Mouse (Mus musculus) bone marrow macrophage, adult 2 months (primary cell): Measurements from ENCODE around the gene Ikbip. TPM values are rescaled to one million over a fixed set of nuclear protein-coding genes. Genes with fewer than 3 reads are reported as not detected.
A peak's percentile ranks its signal among the peaks of the same experiment; 100 is the strongest.

Experiments used
- H3K27ac ChIP-seq: 2 replicates; pipeline ENCODE4 v1.5.1; 2012; ENCODE audit warnings: low read depth, low read length; ENCODE audit not compliant: insufficient read depth
- H3K4me1 ChIP-seq: 2 replicates; pipeline ENCODE4 v1.6.1; 2012; ENCODE audit warnings: low read length; ENCODE audit not compliant: control insufficient read depth, insufficient read depth
- H3K4me3 ChIP-seq: 2 replicates; pipeline ENCODE4 v1.5.1; 2012; ENCODE audit warnings: mild to moderate bottlenecking, low read length, moderate library complexity; ENCODE audit not compliant: insufficient read depth
- CTCF ChIP-seq: IDR thresholded peaks from 2 replicates; pipeline ENCODE4 v1.5.1; 2012; ENCODE audit warnings: low read depth, mild to moderate bottlenecking, low read length, moderate library complexity
- POLR2A ChIP-seq: IDR thresholded peaks from 2 replicates; pipeline ENCODE4 v1.6.1; 2012; ENCODE audit warnings: mild to moderate bottlenecking, low read depth, low read length, borderline replicate concordance
- polyA plus RNA-seq: library from polyadenylated mRNA; stranded (reverse); fragments of >200 nt; gene quantifications from 2 replicates; pipeline ENCODE4 v1.2.4, GENCODE M21; 2012; ENCODE audit not compliant: missing spikeins, insufficient read depth, insufficient read length

Gene Ikbip
- 20.4 and 22.5 TPM in 2 replicates for polyA plus RNA-seq

GRCm38 (mm10) chr10:91082550-91083392 lies at the start of gene Ikbip, which contains the start of gene Apaf1:
Gene Ikbip, plus strand, starts transcription at chr10:91082940.
Gene Apaf1, minus strand, starts transcription at chr10:91082770.
- TF ChIP-seq CTCF (no peak), POLR2A (peak; percentile 69; the same call in 1 of the 2 replicates)
- peak within 1 kb of the TSS; percentile 92 for H3K4me3 ChIP-seq
- H3K4me1 ChIP-seq: peaks cover 7% of the 10 kb centered on the region
- peak within 1 kb of the TSS; percentile 92 for H3K27ac ChIP-seq

- Histone ChIP-seq H3K4me3 (no peak overlapping the region), H3K27ac (no peak overlapping the region), H3K4me1 (peaks cover 4% of the 10 kb centered on the region)
- TF ChIP-seq POLR2A: no peak
- peak; percentile 92 for TF ChIP-seq CTCF
Observed at GRCm38 (mm10) chr10:91033942-91034341, 48.8 kb upstream of the Ikbip start.

GRCm38 (mm10) chr10:91049696-91050095 lies 33.0 kb upstream of the Ikbip start:
- H3K27ac ChIP-seq: no peak overlapping the region
- no peak overlapping the region for H3K4me3 ChIP-seq
- no peaks in the 10 kb centered on the region for H3K4me1 ChIP-seq
- TF ChIP-seq POLR2A (no peak), CTCF (no peak)

- no peaks in the 10 kb centered on the region for H3K4me1 ChIP-seq
- H3K27ac ChIP-seq: no peak overlapping the region
- no peak overlapping the region for H3K4me3 ChIP-seq
- no peak for TF ChIP-seq CTCF
- TF ChIP-seq POLR2A: no peak
Observed at GRCm38 (mm10) chr10:91051156-91051555, 31.6 kb upstream of the Ikbip start.

GRCm38 (mm10) chr10:91052734-91053133 lies 30.0 kb upstream of the Ikbip start:
- H3K4me1 ChIP-seq: no peaks in the 10 kb centered on the region
- H3K4me3 ChIP-seq: no peak overlapping the region
- TF ChIP-seq POLR2A (no peak), CTCF (no peak)
- H3K27ac ChIP-seq: no peak overlapping the region

GRCm38 (mm10) chr10:91060742-91061141 lies 22.0 kb upstream of the Ikbip start:
- TF ChIP-seq CTCF (no peak), POLR2A (no peak)
- Histone ChIP-seq H3K4me1 (no peaks in the 10 kb centered on the region; the same call in 1 of the 2 replicates), H3K4me3 (no peak overlapping the region), H3K27ac (no peak overlapping the region)

GRCm38 (mm10) chr10:91062355-91062754 lies 20.4 kb upstream of the Ikbip start:
- H3K4me3 ChIP-seq: no peak overlapping the region
- no peaks in the 10 kb centered on the region; the same call in 1 of the 2 replicates for H3K4me1 ChIP-seq
- H3K27ac ChIP-seq: no peak overlapping the region
- TF ChIP-seq POLR2A: no peak

- Histone ChIP-seq H3K4me1 (peaks cover 3% of the 10 kb centered on the region; the same call in 1 of the 2 replicates), H3K4me3 (no peak overlapping the region), H3K27ac (no peak overlapping the region)
- TF ChIP-seq POLR2A (no peak), CTCF (no peak)
Observed at GRCm38 (mm10) chr10:91071768-91072167, 11.0 kb upstream of the Ikbip start.

GRCm38 (mm10) chr10:91073345-91073744 lies 9.4 kb upstream of the Ikbip start:
- Histone ChIP-seq H3K4me1 (peaks cover 6% of the 10 kb centered on the region; the same call in 1 of the 2 replicates), H3K27ac (no peak overlapping the region), H3K4me3 (no peak overlapping the region)
- no peak for TF ChIP-seq POLR2A
- no peak for TF ChIP-seq CTCF

GRCm38 (mm10) chr10:91076667-91077066 lies 6.1 kb upstream of the Ikbip start:
- TF ChIP-seq POLR2A (no peak), CTCF (no peak)
- peaks cover 8% of the 10 kb centered on the region for H3K4me1 ChIP-seq
- no peak overlapping the region for H3K4me3 ChIP-seq
- no peak overlapping the region for H3K27ac ChIP-seq
